Mouse (Mus musculus): ENCODE data around the gene Arhgef3. TPM values are rescaled to one million over a fixed set of nuclear protein-coding genes. Genes with fewer than 3 reads are reported as not detected.

Gene Arhgef3
- polyA plus RNA-seq, 1 experiment from 2014 or later: 15.6 TPM

DNA sequence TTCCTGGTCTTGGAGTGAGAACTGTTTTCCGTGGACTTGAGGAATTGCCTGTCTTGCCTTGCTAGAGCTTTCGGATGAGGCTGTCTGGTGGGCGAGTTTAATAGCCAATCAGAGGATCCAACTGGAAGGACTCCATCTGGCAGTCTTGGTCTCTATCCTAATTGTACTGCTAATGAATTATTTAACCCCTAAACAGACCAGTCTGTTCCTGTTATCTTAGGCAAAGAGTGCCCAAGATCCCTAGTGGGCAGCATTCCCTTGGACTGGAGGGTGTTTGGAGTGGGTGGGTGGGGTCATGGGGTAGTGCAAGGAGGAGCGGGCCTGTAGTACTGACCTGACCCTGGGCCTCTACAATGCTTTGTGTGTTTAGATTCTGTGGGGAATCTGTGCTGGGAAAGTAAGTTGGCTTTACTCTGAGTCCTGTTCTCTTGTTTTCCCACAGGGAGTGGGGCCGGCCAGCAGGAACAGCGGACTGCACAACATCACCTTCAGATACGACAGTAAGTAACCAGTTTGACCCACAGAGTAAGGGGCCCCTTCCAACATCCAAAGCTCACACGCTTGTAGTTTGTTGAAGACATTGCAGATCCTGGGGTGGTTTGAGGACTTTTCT, 38.7 kb upstream of the Arhgef3 start:
- Histone ChIP-seq H3K36me3 (ENCODE audit: control insufficient read depth, insufficient read depth, low read length) (peaks cover 3% of the 10 kb centered on the region; the same call in 1 of the 2 replicates), H3K4me3 (ENCODE audit: low read depth, low read length) (no peak overlapping the region), H3K27me3 (replicated peaks; ENCODE audit: control insufficient read depth, insufficient read depth, low read length) (no peaks in the 10 kb centered on the region), H3K9me3 (ENCODE audit: control insufficient read depth, low read length) (no peaks in the 10 kb centered on the region), H3K9ac (ENCODE audit: low read length) (no peak overlapping the region), H3K27ac (ENCODE audit: low read depth) (0 out of 2 replicates have a peak overlapping the region, but pooled peaks have one; percentile 16), H3K4me2 (ENCODE audit: low read length) (no peak overlapping the region), H3K4me1 (replicated peaks; ENCODE audit: control insufficient read depth, insufficient read depth, low read length) (peaks cover 52% of the 10 kb centered on the region)
- WGBS: 43% methylated on average over 8 of the region's 8 CpGs
- ATAC-seq (replicated peaks; ENCODE audit: low FRiP score, low TSS enrichment, low read depth) (no peak), DNase-seq (ENCODE audit: low spot score) (no peak)

GRCm38 (mm10) chr14:27076522-27076920, 38.2 kb upstream of the Arhgef3 start:
- Histone ChIP-seq H3K27me3 (replicated peaks; ENCODE audit: control insufficient read depth, insufficient read depth, low read length) (no peaks in the 10 kb centered on the region), H3K4me3 (ENCODE audit: low read depth, low read length) (no peak overlapping the region), H3K36me3 (ENCODE audit: control insufficient read depth, insufficient read depth, low read length) (peaks cover 3% of the 10 kb centered on the region; the same call in 1 of the 2 replicates), H3K9me3 (ENCODE audit: control insufficient read depth, low read length) (no peaks in the 10 kb centered on the region), H3K4me2 (ENCODE audit: low read length) (no peak overlapping the region), H3K27ac (ENCODE audit: low read depth) (no peak overlapping the region), H3K4me1 (replicated peaks; ENCODE audit: control insufficient read depth, insufficient read depth, low read length) (peaks cover 48% of the 10 kb centered on the region), H3K9ac (ENCODE audit: low read length) (no peak overlapping the region)
- WGBS: 65% methylated on average over 2 of the region's 2 CpGs
- ATAC-seq (replicated peaks; ENCODE audit: low FRiP score, low TSS enrichment, low read depth) (no peak), DNase-seq (ENCODE audit: low spot score) (no peak)

GRCm38 (mm10) chr14:27081536-27082275, 33.0 kb upstream of the Arhgef3 start:
- H3K27me3 ChIP-seq (replicated peaks; ENCODE audit: control insufficient read depth, insufficient read depth, low read length): no peaks in the 10 kb centered on the region
- H3K4me3 ChIP-seq (ENCODE audit: low read depth, low read length): no peak overlapping the region
- no peaks in the 10 kb centered on the region for H3K9me3 ChIP-seq (ENCODE audit: control insufficient read depth, low read length)
- WGBS: 72% methylated on average over 5 of the region's 5 CpGs
- peaks cover 7% of the 10 kb centered on the region for H3K4me1 ChIP-seq (replicated peaks; ENCODE audit: control insufficient read depth, insufficient read depth, low read length)
- DNase-seq (ENCODE audit: low spot score): no peak
- H3K36me3 ChIP-seq (ENCODE audit: control insufficient read depth, insufficient read depth, low read length): peaks cover 15% of the 10 kb centered on the region
- no peak overlapping the region for H3K27ac ChIP-seq (ENCODE audit: low read depth)
- no peak for ATAC-seq (replicated peaks; ENCODE audit: low FRiP score, low TSS enrichment, low read depth)
- H3K4me2 ChIP-seq (ENCODE audit: low read length): no peak overlapping the region
- no peak overlapping the region for H3K9ac ChIP-seq (ENCODE audit: low read length)

DNA sequence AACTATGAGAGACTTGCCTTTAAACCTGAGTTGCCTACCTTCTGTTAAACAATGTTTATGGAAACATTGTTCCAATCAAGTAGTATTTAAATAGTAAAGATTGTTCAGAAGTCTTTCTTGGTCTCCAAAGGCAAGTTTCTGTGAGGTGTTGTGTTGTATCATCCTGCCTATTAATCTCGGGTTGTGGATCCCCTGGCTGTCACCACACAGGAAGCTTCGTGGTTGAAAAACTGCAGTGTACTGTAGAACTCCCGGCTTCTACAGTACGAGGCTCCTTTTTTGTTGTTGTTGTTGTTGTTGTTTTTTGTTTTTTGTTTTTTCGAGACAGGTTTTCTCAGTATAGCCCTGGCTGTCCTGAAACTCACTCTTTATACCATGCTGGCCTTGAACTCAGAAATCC, 29.2 kb upstream of the Arhgef3 start:
- Histone ChIP-seq H3K9ac (ENCODE audit: low read length) (no peak overlapping the region), H3K4me1 (replicated peaks; ENCODE audit: control insufficient read depth, insufficient read depth, low read length) (no peaks in the 10 kb centered on the region), H3K4me3 (ENCODE audit: low read depth, low read length) (no peak overlapping the region), H3K36me3 (ENCODE audit: control insufficient read depth, insufficient read depth, low read length) (peaks cover 28% of the 10 kb centered on the region), H3K9me3 (ENCODE audit: control insufficient read depth, low read length) (no peaks in the 10 kb centered on the region), H3K4me2 (ENCODE audit: low read length) (no peak overlapping the region), H3K27me3 (replicated peaks; ENCODE audit: control insufficient read depth, insufficient read depth, low read length) (no peaks in the 10 kb centered on the region), H3K27ac (ENCODE audit: low read depth) (no peak overlapping the region)
- 57% methylated on average over 5 of the region's 5 CpGs for WGBS
- DNase-seq (ENCODE audit: low spot score) (no peak), ATAC-seq (replicated peaks; ENCODE audit: low FRiP score, low TSS enrichment, low read depth) (no peak)

GRCm38 (mm10) chr14:27085999-27086398, 28.7 kb upstream of the Arhgef3 start:
- Histone ChIP-seq H3K27ac (ENCODE audit: low read depth) (no peak overlapping the region), H3K9ac (ENCODE audit: low read length) (no peak overlapping the region), H3K27me3 (replicated peaks; ENCODE audit: control insufficient read depth, insufficient read depth, low read length) (no peaks in the 10 kb centered on the region), H3K4me2 (ENCODE audit: low read length) (no peak overlapping the region), H3K4me1 (replicated peaks; ENCODE audit: control insufficient read depth, insufficient read depth, low read length) (no peaks in the 10 kb centered on the region), H3K36me3 (ENCODE audit: control insufficient read depth, insufficient read depth, low read length) (peaks cover 28% of the 10 kb centered on the region), H3K9me3 (ENCODE audit: control insufficient read depth, low read length) (no peaks in the 10 kb centered on the region), H3K4me3 (ENCODE audit: low read depth, low read length) (no peak overlapping the region)
- 81% methylated on average over 4 of the region's 4 CpGs for WGBS
- DNase-seq (ENCODE audit: low spot score) (no peak), ATAC-seq (replicated peaks; ENCODE audit: low FRiP score, low TSS enrichment, low read depth) (no peak)

- DNase-seq (ENCODE audit: low spot score): no peak
Measured at GRCm38 (mm10) chr14:27094247-27094646, 20.5 kb upstream of the Arhgef3 start.

GRCm38 (mm10) chr14:27096133-27096532, 18.6 kb upstream of the Arhgef3 start:
- Histone ChIP-seq H3K9me3 (ENCODE audit: control insufficient read depth, low read length) (no peaks in the 10 kb centered on the region), H3K27ac (ENCODE audit: low read depth) (no peak overlapping the region), H3K36me3 (ENCODE audit: control insufficient read depth, insufficient read depth, low read length) (peaks cover 30% of the 10 kb centered on the region), H3K4me3 (ENCODE audit: low read depth, low read length) (no peak overlapping the region), H3K4me1 (replicated peaks; ENCODE audit: control insufficient read depth, insufficient read depth, low read length) (no peaks in the 10 kb centered on the region), H3K4me2 (ENCODE audit: low read length) (no peak overlapping the region), H3K27me3 (replicated peaks; ENCODE audit: control insufficient read depth, insufficient read depth, low read length) (no peaks in the 10 kb centered on the region), H3K9ac (ENCODE audit: low read length) (no peak overlapping the region)
- no peak for ATAC-seq (replicated peaks; ENCODE audit: low FRiP score, low TSS enrichment, low read depth)
- 78% methylated on average over 9 of the region's 9 CpGs for WGBS
- no peak for DNase-seq (ENCODE audit: low spot score)

More at GRCm38 (mm10) chr14:27094247-27094646, 20.5 kb upstream of the Arhgef3 start:
- H3K4me2 ChIP-seq (ENCODE audit: low read length): no peak overlapping the region
- ATAC-seq (replicated peaks; ENCODE audit: low FRiP score, low TSS enrichment, low read depth): no peak
- no peak overlapping the region for H3K27ac ChIP-seq (ENCODE audit: low read depth)
- WGBS: 79% methylated on average over 5 of the region's 5 CpGs
- peaks cover 13% of the 10 kb centered on the region for H3K36me3 ChIP-seq (ENCODE audit: control insufficient read depth, insufficient read depth, low read length)
- H3K27me3 ChIP-seq (replicated peaks; ENCODE audit: control insufficient read depth, insufficient read depth, low read length): no peaks in the 10 kb centered on the region
- no peaks in the 10 kb centered on the region for H3K4me1 ChIP-seq (replicated peaks; ENCODE audit: control insufficient read depth, insufficient read depth, low read length)
- no peak overlapping the region for H3K9ac ChIP-seq (ENCODE audit: low read length)
- no peaks in the 10 kb centered on the region for H3K9me3 ChIP-seq (ENCODE audit: control insufficient read depth, low read length)
- no peak overlapping the region for H3K4me3 ChIP-seq (ENCODE audit: low read depth, low read length)

- H3K27me3 ChIP-seq (replicated peaks; ENCODE audit: control insufficient read depth, insufficient read depth, low read length): no peaks in the 10 kb centered on the region
- no peaks in the 10 kb centered on the region for H3K4me1 ChIP-seq (replicated peaks; ENCODE audit: control insufficient read depth, insufficient read depth, low read length)
- DNase-seq (ENCODE audit: low spot score) (peak; percentile 83), ATAC-seq (replicated peaks; ENCODE audit: low FRiP score, low TSS enrichment, low read depth) (0 out of 2 replicates have a peak, but pooled peaks have one; percentile 58)
- no peak overlapping the region for H3K4me3 ChIP-seq (ENCODE audit: low read depth, low read length)
- H3K4me2 ChIP-seq (ENCODE audit: low read length): no peak overlapping the region
- no peaks in the 10 kb centered on the region for H3K9me3 ChIP-seq (ENCODE audit: control insufficient read depth, low read length)
- H3K9ac ChIP-seq (ENCODE audit: low read length): no peak overlapping the region
- 18% methylated on average over 3 of the region's 3 CpGs for WGBS
- peaks cover 35% of the 10 kb centered on the region for H3K36me3 ChIP-seq (ENCODE audit: control insufficient read depth, insufficient read depth, low read length)
- H3K27ac ChIP-seq (ENCODE audit: low read depth): no peak overlapping the region
Measured at GRCm38 (mm10) chr14:27096779-27097178, 17.9 kb upstream of the Arhgef3 start.

Data from intestine, embryonic 14.5 days (tissue).